Mouse (Mus musculus) spleen, postnatal 36 days (tissue): ENCODE measurements around the gene Trmt61a.
A peak's percentile ranks its signal among the peaks of the same experiment; 100 is the strongest.

Experiments used
- DNase-seq, 2 experiments: peaks; one replicate each; pipeline ENCODE4 v3.0.0; 2022; ENCODE audit warnings: low spot score in 2 of 2, mixed read lengths in 1 of 2

The Trmt61a gene

DNA sequence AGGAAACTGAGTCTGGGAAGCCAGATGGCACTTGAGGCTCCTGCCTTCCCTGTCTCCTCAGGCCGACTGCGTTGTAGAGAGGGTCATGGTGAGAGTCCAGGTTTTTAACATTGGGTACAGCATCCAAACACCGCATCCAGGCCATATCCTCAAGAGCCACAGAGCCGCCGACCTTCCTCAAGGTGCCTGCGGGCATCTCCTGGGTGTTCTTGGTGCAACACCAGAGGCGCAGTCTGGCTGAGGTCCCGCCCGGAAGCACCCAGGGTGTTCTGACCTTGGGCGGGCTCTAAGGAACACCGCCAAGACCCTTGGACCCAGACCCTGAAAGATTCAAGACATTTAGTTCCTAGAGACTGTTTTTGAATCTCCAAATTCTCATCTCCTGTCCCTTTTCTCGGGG, 5.3 kb upstream of the Trmt61a start:
- DNase-seq = no peak

DNA sequence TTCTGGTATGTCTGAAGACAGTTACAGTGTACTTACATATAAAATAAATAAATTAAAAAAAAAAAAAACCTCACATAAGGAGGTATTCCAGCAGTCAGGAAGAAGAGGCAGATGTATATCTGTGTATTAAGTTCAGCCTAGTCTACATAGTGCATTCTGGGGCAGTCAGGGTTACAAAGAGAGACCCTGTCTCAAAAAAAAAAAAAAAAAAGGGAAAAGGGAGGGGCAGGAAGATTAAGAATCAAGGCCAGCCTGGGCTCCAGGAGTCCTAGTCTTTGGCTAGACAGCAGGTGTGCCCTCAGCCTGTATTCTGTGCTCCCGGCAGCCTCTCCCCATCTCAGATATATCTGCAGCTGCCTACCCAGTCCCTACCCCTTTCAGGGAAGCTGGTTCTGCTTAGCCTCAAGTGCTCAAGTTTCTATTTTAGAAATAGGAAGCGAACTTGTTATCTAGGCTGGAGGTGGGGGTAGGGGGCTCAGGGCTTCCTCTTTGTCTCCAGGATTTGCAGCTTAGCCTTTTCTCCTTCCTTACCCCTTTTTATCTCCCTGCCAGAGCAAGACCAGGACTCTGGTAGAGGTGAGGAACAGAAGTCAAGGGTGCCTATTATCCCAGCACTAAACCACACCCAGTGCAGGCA, 2.9 kb upstream of the Trmt61a start:
- DNase-seq = no peak

- no peak for DNase-seq
Observed at GRCm38 (mm10) chr12:111675797-111676580, 1.9 kb upstream of the Trmt61a start.

- DNase-seq = no peak
Observed at GRCm38 (mm10) chr12:111677421-111677820, 484 bp upstream of the Trmt61a start.

DNA sequence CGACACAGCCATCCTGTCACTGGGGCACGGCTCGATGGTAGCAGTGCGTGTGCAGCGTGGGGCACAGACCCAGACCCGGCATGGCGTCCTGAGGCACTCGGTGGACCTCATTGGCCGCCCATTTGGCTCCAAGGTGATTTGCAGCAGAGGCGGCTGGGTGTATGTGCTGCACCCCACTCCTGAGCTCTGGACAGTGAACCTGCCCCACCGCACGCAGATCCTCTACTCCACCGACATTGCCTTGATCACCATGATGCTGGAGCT, 697 bp downstream of the Trmt61a start:
- DNase-seq = no peak

DNA sequence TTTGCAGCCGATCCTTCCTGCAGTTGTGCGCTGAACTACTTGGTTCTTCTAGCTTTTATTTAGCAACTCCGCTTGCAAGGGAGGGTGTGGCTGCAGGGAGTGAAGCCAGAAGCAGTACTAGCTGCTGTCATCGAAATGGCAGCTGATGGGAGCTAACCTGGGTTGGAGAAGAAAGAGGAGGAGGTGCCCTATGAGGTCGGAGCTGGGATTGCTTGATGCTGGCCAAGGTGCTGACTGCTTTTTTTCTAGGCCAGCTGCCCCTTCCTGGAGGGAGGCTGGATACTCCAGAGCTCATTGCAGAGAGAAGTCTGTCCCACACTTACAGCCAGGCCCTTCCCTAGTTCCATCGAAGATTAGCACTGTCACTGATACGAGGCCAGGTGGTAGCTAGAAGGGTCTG, 1.1 kb downstream of the Trmt61a start:
- no peak for DNase-seq

- no peak for DNase-seq
Observed at GRCm38 (mm10) chr12:111680661-111681060, 2.8 kb downstream of the Trmt61a start.

DNA sequence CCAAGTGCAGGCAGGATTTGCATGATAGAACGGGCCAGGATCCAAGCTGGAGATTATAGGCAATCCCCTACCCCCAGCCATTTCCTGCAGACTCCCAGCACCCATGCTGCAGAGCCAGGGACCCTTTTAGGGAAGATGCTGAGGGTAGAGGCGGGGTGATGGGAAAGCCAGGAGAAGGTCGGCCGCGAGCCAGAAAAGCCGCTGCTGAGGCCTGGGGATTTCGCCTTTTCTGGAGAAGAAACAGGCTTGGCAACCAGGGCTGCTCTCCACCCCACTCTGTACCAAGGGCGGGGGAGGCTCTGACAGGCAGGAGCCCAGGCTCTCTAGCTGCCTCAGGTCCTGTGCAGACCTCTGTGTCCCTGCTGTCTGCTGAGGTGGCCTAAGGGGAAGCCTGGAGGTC, 3.4 kb downstream of the Trmt61a start:
- DNase-seq = no peak

GRCm38 (mm10) chr12:111682003-111682402, 4.1 kb downstream of the Trmt61a start:
- DNase-seq = no peak

DNA sequence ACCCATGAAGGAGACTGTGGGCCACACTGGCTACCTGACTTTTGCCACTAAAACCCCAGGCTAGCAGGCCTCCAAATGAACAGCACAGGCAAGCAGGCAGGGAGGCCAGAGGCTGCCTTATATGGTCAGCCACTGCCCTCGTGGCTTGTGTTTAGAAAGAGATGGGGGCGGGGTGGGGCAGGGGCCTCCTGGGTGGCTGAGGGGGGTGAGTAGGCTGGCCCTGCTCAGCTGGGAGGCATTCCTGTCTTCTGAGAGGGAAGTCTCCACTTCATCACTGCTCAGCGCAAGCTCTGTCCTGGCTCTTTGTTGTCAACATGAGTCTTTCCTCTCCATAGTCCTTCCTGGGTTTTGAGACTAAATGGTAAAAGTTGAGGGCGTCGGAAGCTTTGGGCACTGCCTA, 4.9 kb downstream of the Trmt61a start:
- no peak for DNase-seq

GRCm38 (mm10) chr12:111686390-111686789, 8.5 kb downstream of the Trmt61a start:
- DNase-seq = no peak

DNA sequence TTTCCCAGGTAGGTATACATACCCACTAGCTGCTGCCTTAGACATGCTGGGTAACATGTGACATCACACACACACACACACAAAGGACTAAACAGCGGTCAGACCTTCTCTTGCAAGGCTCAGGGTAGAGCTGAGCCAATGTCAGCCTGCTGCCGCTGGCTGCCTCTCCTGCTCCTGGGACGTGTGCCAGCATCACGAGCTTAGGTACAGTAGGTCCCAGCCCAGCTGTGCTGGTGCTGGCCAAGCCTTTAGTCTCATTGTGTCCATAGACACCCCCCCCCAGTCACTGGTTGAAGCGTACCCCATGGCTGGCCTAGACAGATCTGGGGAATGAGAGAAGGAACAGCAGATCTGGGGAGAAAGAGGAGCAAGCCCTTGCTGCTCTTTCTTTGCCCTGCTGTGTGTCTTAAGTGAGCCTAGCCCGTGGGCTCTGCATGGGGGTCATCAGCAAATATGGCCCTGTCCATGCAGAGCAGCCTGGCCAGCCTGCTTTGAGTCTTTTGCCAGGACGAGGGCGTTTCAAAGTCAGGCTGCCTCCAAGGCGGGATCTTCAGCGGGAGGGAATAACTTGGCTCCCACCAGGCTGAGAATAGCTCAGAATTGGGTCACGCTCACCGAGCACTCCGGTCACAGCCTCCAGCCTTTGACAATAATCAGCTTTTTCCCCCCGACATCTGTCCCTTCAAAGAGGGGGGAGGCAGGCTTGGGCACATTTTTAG, 9.6 kb downstream of the Trmt61a start:
- DNase-seq = no peak

DNA sequence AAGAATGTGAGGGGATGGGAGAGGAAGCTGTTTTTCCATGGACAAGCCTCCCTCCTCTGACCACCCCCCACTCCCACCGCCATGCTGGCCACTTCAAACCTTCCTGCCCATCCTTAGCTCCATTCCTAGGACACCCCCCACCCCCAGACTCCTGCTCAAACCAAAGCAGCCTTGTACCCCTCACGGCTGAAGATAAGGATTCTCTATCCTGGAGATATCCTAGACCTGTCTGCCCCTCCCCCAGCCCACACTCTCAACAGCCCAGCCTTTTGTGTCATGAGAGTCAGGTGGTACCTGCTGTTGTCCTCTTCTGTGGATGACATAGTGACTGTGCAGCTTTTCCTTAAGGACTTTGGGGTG, 10.1 kb downstream of the Trmt61a start:
- DNase-seq = no peak

GRCm38 (mm10) chr12:111689426-111689825, 11.5 kb downstream of the Trmt61a start:
- no peak for DNase-seq

DNA sequence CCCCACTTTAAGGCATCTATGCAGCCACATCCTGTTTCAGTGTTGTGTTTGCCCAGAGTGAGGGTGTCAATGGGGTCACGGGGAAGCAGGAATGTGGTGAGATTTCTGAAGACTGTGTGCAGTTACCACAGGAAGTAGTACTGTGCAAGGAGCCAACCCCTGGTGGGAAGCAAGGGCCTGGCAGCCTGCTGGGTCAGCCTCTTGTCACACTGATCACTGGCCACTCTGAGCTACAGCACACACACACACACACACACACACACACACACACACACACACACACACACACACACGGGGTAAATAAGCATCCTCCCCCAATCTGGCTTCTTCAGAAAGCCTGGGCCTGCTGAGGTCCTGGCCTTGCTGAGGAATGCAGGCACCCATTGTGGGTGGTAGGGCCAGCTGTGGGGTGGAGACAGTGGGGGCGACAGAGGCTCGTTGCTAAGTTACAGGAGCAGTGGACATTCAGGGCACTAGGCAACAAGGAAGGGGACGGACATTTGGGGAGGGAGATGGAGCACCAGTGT, 13.5 kb downstream of the Trmt61a start:
- DNase-seq = peak; percentile 51 to 54

DNA sequence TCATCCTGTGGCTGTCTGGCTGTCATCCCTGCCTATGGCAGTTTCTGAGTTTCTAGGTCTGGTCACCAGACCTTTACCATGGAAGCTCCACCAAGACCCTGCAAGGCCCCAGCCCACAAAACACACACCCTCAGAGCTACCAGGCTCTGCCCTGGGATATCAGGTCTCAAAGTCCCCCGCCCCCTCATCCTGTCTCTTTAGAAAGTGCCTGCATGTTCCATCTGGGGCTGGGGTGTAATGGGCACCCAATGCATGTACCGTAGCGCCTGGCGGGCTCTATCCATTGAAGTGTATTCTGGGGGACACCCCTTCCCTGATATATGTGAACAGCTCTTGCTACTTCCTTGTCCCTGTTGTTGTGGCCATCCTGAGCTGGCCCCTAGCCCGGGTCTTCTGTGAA, 15.0 kb downstream of the Trmt61a start:
- DNase-seq = no peak

DNA sequence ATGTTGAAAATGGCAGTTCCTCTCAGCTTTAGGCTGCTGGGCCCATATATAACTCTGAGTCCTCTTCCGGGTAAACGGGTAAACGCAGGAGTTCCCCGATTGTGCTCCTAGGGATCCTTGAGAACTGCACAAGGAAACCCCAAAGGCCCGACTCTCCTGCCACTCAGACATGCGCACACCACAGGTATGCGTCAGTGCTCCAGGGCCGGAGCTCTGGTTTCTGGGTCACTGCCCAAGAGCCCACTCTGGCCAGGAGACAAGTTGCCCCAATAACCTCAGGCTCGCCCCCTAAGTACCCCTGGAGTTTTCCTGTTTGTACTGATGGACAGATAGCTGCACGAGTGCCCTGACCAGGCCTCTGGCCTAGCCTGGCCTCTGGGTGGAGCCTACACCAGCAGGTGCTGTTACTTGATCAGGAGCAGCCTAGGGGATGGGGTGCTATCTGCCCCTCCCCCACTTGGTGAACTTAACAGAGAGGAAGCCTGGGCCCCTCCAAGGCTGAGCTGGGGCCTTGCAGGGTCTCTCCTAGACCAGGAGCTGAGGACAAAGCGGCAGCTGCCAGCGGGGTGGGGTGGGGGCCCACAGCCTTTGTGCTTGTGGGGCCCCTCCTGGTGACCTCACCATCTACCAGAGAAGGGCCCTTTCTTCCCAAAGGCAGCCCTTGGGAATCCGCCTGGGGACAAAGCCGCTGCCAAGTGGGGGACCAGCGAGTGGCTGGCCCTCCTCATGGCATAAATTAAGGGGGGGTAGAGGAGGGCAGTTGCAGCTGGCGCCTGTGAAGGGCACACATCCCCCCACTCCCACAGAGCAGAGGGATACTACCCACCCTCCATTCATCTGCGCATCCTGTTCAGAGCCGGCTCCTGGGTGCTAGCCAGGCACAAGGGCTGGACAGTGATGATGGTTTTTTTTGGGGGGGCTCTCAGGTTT, 15.7 kb downstream of the Trmt61a start:
- no peak for DNase-seq

GRCm38 (mm10) chr12:111694271-111694781, 16.4 kb downstream of the Trmt61a start:
- no peak for DNase-seq

- DNase-seq = no peak
Observed at GRCm38 (mm10) chr12:111694880-111695804, 17.2 kb downstream of the Trmt61a start.

- peak; percentile 43 to 56 for DNase-seq
Observed at GRCm38 (mm10) chr12:111696239-111696638, 18.3 kb downstream of the Trmt61a start.
